Mouse (Mus musculus) erythroblast, embryonic 14.5 days (primary cell): Measurements from ENCODE around the gene Aadacl3. TPM values are rescaled to one million over a fixed set of nuclear protein-coding genes. Genes with fewer than 3 reads are reported as not detected.

Experiments used
- H3K27me3 ChIP-seq: 2 replicates; pipeline ENCODE4 v1.6.1; 2012; ENCODE audit warnings: inconsistent platforms; ENCODE audit not compliant: control insufficient read depth
- H3K36me3 ChIP-seq: 2 replicates; pipeline ENCODE4 v1.6.1; 2012; ENCODE audit warnings: mild to moderate bottlenecking, inconsistent platforms; ENCODE audit not compliant: control insufficient read depth
- H3K4me1 ChIP-seq: 2 replicates; pipeline ENCODE4 v1.6.1; 2012; ENCODE audit warnings: inconsistent platforms; ENCODE audit not compliant: control insufficient read depth
- H3K4me3 ChIP-seq: replicated peaks from 2 replicates; pipeline ENCODE3; 2012; ENCODE audit warnings: moderate library complexity, mild to moderate bottlenecking, inconsistent platforms
- H3K9me3 ChIP-seq: 2 replicates; pipeline ENCODE4 v1.6.1; 2012; ENCODE audit warnings: low read length, inconsistent platforms, mixed read lengths; ENCODE audit not compliant: control insufficient read depth
- GATA1 ChIP-seq: IDR thresholded peaks from 2 replicates; pipeline ENCODE4 v1.6.1; 2012; ENCODE audit warnings: low read length, inconsistent platforms, mixed read lengths
- TAL1 ChIP-seq: IDR thresholded peaks from 3 replicates; pipeline ENCODE4 v1.6.1; 2012; ENCODE audit warnings: low read length, inconsistent platforms, mixed read lengths
- polyA plus RNA-seq: library from polyadenylated mRNA; stranded (reverse); fragments of >175 nt; gene quantifications from 2 replicates; pipeline ENCODE4 v1.2.3, GENCODE M21; 2012

Aadacl3 gene
- not detected in 2 replicates for polyA plus RNA-seq

- Histone ChIP-seq H3K36me3 (no peaks in the 10 kb centered on the region), H3K27me3 (no peaks in the 10 kb centered on the region), H3K9me3 (peaks cover 6% of the 10 kb centered on the region), H3K4me1 (no peaks in the 10 kb centered on the region), H3K4me3 (no peak within 1 kb of the TSS)
- TF ChIP-seq TAL1 = no peak
- TF ChIP-seq GATA1 = no peak
These were observed at the start of gene Aadacl3 for GRCm38 (mm10) chr4:144463656-144464055. Aadacl3 (minus strand) TSS chr4:144463756.

- Histone ChIP-seq H3K4me3 (no peak overlapping the region), H3K9me3 (peaks cover 2% of the 10 kb centered on the region; the same call in 1 of the 2 replicates), H3K27me3 (no peaks in the 10 kb centered on the region), H3K36me3 (no peaks in the 10 kb centered on the region), H3K4me1 (no peaks in the 10 kb centered on the region)
- TF ChIP-seq GATA1 = no peak
- TF ChIP-seq TAL1 = no peak
These were observed 43.0 kb upstream of the Aadacl3 start for GRCm38 (mm10) chr4:144506518-144506917.

DNA sequence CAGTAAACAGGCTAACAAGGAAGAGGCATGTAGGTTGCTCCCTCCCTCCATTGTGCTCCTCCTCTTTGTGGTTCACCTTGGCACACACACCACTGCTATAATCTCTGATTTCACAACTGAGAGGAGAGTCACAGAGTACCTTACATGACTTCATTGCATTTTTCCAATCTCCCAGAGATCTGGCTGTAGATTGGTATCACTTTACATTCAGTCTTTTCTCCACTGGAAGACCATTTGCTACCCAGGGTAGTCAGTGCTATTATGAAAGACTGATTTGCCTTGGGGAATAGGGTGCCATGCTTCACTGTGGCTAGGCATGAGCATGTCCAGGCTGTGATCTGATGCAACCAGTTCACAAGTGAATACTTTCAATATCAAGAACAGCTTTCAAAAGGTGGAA lies 29.8 kb upstream of the Aadacl3 start:
- H3K36me3 ChIP-seq = no peaks in the 10 kb centered on the region
- no peak overlapping the region for H3K4me3 ChIP-seq
- no peaks in the 10 kb centered on the region for H3K4me1 ChIP-seq
- TF ChIP-seq TAL1 (no peak), GATA1 (no peak)
- peaks cover 3% of the 10 kb centered on the region; the same call in 1 of the 2 replicates for H3K9me3 ChIP-seq
- H3K27me3 ChIP-seq = no peaks in the 10 kb centered on the region

- no peak overlapping the region for H3K4me3 ChIP-seq
- TF ChIP-seq GATA1 = no peak
- no peak for TF ChIP-seq TAL1
- peaks cover 4% of the 10 kb centered on the region for H3K9me3 ChIP-seq
- no peaks in the 10 kb centered on the region for H3K36me3 ChIP-seq
- H3K27me3 ChIP-seq = no peaks in the 10 kb centered on the region
- H3K4me1 ChIP-seq = no peaks in the 10 kb centered on the region
These were observed 4.5 kb upstream of the Aadacl3 start for GRCm38 (mm10) chr4:144468091-144468490.

- Histone ChIP-seq H3K27me3 (no peaks in the 10 kb centered on the region), H3K36me3 (no peaks in the 10 kb centered on the region), H3K4me1 (no peaks in the 10 kb centered on the region), H3K9me3 (peaks cover 4% of the 10 kb centered on the region), H3K4me3 (no peak overlapping the region)
- no peak for TF ChIP-seq GATA1
- TF ChIP-seq TAL1 = no peak
These were observed 1.6 kb upstream of the Aadacl3 start for GRCm38 (mm10) chr4:144465206-144465605.

- Histone ChIP-seq H3K4me3 (no peak within 1 kb of the TSS), H3K36me3 (no peaks in the 10 kb centered on the region), H3K9me3 (peaks cover 3% of the 10 kb centered on the region; the same call in 1 of the 2 replicates), H3K4me1 (no peaks in the 10 kb centered on the region), H3K27me3 (no peaks in the 10 kb centered on the region)
- TF ChIP-seq GATA1 (no peak), TAL1 (no peak)
These were observed 10.3 kb downstream of the Aadacl3 start, which contains the start of gene Gm9944 for GRCm38 (mm10) chr4:144453217-144453616. Gm9944 (minus strand) TSS chr4:144453317.

DNA sequence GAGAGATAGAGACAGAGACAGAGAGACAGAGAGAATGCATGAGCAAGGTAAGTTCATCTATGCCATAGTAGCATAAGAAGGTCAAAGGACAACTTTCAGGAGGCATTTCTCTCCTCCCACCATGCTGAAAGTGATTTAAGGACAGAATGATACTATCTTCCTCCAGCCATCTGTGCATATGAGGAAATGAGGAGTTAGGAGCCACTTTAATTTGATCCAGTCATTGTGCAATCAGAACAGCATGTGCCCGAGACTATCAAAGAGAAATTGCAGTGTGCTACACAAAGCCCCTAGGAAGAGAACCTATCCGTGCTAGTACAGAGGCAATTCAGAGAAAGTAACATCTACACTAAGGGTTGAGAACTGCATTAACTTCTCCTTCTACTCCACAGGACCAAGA lies 15.0 kb downstream of the Aadacl3 start:
- H3K36me3 ChIP-seq = no peaks in the 10 kb centered on the region

DNA sequence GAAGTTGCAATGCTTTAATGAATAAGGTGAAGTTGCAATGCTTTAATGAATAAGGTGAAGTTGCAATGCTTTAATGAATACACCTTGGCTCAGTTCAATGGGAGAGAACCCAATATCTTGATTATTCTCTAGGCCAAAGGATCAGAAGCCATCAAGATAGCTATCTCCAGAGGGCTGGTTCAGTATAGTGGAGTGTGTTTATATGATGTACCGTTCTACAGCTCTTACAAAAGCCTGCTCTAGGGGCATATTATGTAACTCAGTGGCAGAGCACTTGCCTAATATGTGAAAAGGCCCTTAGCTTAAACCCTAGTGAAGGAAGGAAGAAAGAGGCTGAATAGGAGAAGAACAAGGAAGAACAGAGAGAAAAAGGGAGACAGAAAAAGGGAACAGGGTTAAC lies 22.0 kb downstream of the Aadacl3 start:
- TF ChIP-seq GATA1 = no peak
- TF ChIP-seq TAL1 = no peak
- no peak overlapping the region for H3K4me3 ChIP-seq
- H3K36me3 ChIP-seq = no peaks in the 10 kb centered on the region
- no peaks in the 10 kb centered on the region for H3K4me1 ChIP-seq
- peaks cover 4% of the 10 kb centered on the region for H3K9me3 ChIP-seq
- no peaks in the 10 kb centered on the region for H3K27me3 ChIP-seq

More for the DNA sequence above, 15.0 kb downstream of the Aadacl3 start:
- Histone ChIP-seq H3K9me3 (no peaks in the 10 kb centered on the region), H3K27me3 (no peaks in the 10 kb centered on the region), H3K4me3 (no peak overlapping the region), H3K4me1 (no peaks in the 10 kb centered on the region)
- TF ChIP-seq TAL1 (no peak), GATA1 (no peak)

- H3K36me3 ChIP-seq = no peaks in the 10 kb centered on the region
- no peaks in the 10 kb centered on the region for H3K27me3 ChIP-seq
- no peaks in the 10 kb centered on the region for H3K4me1 ChIP-seq
- TF ChIP-seq GATA1 = no peak
- peaks cover 4% of the 10 kb centered on the region for H3K9me3 ChIP-seq
- no peak overlapping the region for H3K4me3 ChIP-seq
These were observed 22.5 kb downstream of the Aadacl3 start for GRCm38 (mm10) chr4:144441095-144441494.

- Histone ChIP-seq H3K9me3 (peaks cover 4% of the 10 kb centered on the region), H3K27me3 (no peaks in the 10 kb centered on the region), H3K4me1 (no peaks in the 10 kb centered on the region), H3K4me3 (no peak within 1 kb of the TSS), H3K36me3 (no peaks in the 10 kb centered on the region)
- TF ChIP-seq GATA1 = no peak
- TF ChIP-seq TAL1 = no peak
These were observed 24.9 kb downstream of the Aadacl3 start, which contains the start of gene 1700012P22Rik for GRCm38 (mm10) chr4:144438672-144439071. 1700012P22Rik (minus strand) TSS chr4:144438772.
